Mouse (Mus musculus): ENCODE data around the gene Rec8. TPM values are rescaled to one million over a fixed set of nuclear protein-coding genes. Genes with fewer than 3 reads are reported as not detected.

The Rec8 gene
- total and polyA plus RNA-seq, 2 experiments from 2014 or later: 7.2 to 9.2 TPM

DNA sequence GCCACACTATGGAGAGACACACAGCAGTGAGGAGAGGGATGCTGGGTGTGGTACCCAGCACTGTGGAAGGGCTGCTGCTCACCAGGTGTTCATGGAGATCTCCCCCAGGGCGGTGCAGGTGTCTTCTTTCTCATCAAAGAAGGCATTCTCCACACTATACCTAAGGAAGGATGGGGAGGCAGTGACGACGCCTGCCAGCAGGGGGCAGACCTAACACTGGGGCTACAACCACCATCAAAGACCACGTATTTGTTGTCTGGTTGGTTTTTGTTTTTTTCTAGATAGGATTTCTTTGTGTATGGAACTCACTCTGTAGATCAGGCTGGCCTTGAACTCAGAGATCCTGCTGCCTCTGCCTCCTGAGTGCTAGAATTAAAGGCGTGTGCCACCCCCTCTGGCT lies 11.5 kb downstream of the Rec8 start:
- H3K36me3 ChIP-seq (ENCODE audit: insufficient read depth): peaks cover 94% of the 10 kb centered on the region
- 56% methylated on average over 5 of the region's 5 CpGs for WGBS
- no peak overlapping the region for H3K9ac ChIP-seq
- H3K27ac ChIP-seq (ENCODE audit: low read depth, low read length): no peak overlapping the region
- no peak overlapping the region for H3K4me2 ChIP-seq (ENCODE audit: low read depth)
- H3K4me1 ChIP-seq (ENCODE audit: insufficient read depth): no peaks in the 10 kb centered on the region
- DNase-seq (no peak), ATAC-seq (no peak)
- H3K4me3 ChIP-seq (ENCODE audit: low read depth, low read length): no peak overlapping the region
- peak; percentile 66 for TF ChIP-seq CTCF (IDR thresholded peaks at IDR 0.05; ENCODE audit: low read depth)
- no peaks in the 10 kb centered on the region for H3K27me3 ChIP-seq (ENCODE audit: insufficient read depth, low read length)
- no peaks in the 10 kb centered on the region for H3K9me3 ChIP-seq (ENCODE audit: low read length)

- H3K27ac ChIP-seq (ENCODE audit: low read depth, low read length): peak overlapping the region; percentile 78
- DNase-seq (no peak), ATAC-seq (peak; percentile 45)
- peaks cover 64% of the 10 kb centered on the region for H3K36me3 ChIP-seq (ENCODE audit: insufficient read depth)
- H3K4me2 ChIP-seq (ENCODE audit: low read depth): peak overlapping the region; percentile 82
- 4% methylated on average over 20 of the region's 23 CpGs for WGBS
- H3K4me1 ChIP-seq (ENCODE audit: insufficient read depth): no peaks in the 10 kb centered on the region
- H3K9me3 ChIP-seq (ENCODE audit: low read length): no peaks in the 10 kb centered on the region
- H3K9ac ChIP-seq: peak overlapping the region; percentile 68
- H3K27me3 ChIP-seq (ENCODE audit: insufficient read depth, low read length): no peaks in the 10 kb centered on the region
- peak; percentile 18; the same call in 1 of the 2 replicates for TF ChIP-seq CTCF (IDR thresholded peaks at IDR 0.05; ENCODE audit: low read depth)
- H3K4me3 ChIP-seq (ENCODE audit: low read depth, low read length): peak overlapping the region; percentile 69
These were observed 17.2 kb downstream of the Rec8 start for GRCm38 (mm10) chr14:55634874-55635522.

- TF ChIP-seq CTCF (IDR thresholded peaks at IDR 0.05; ENCODE audit: low read depth): no peak
- no peaks in the 10 kb centered on the region for H3K4me1 ChIP-seq (ENCODE audit: insufficient read depth)
- peak within 1 kb of the TSS; percentile 69 for H3K4me3 ChIP-seq (ENCODE audit: low read depth, low read length)
- H3K27ac ChIP-seq (ENCODE audit: low read depth, low read length): peak within 1 kb of the TSS; percentile 78
- peak within 1 kb of the TSS; percentile 82 for H3K4me2 ChIP-seq (ENCODE audit: low read depth)
- no peaks in the 10 kb centered on the region for H3K9me3 ChIP-seq (ENCODE audit: low read length)
- H3K27me3 ChIP-seq (ENCODE audit: insufficient read depth, low read length): no peaks in the 10 kb centered on the region
- peaks cover 64% of the 10 kb centered on the region for H3K36me3 ChIP-seq (ENCODE audit: insufficient read depth)
- peak within 1 kb of the TSS; percentile 68 for H3K9ac ChIP-seq
- ATAC-seq (peak; percentile 97), DNase-seq (peak; percentile 93)
- WGBS: 2% methylated on average over 33 of the region's 33 CpGs
These were observed 17.7 kb downstream of the Rec8 start, which contains the start of gene Ipo4 for GRCm38 (mm10) chr14:55635523-55636007. Gene Ipo4 (minus strand): TSS chr14:55635957.

DNA sequence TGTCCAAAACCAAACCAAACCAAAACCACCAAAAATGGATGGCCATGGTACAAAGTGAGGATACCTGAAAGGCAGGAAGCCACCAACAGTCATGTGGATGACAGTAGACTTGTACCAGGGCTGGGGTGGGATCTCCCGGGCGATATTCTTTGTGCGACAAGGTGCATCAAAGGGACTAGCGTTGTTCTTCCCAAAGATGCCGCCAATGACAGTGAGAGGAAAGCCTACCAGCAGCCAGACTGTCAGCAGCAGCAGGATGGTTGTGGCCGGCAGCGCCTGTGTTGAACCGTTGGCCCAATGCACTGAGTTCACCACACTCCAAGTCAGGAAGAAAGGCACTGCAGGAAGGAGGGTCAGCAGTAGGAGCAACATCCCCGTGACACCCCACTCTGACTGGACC lies 20.0 kb downstream of the Rec8 start, which contains the start of gene Gm49378:
Gm49378 (minus strand) TSS at position 101 of the 400 bp plus-strand sequence.
- no peak within 1 kb of the TSS for H3K27ac ChIP-seq (ENCODE audit: low read depth, low read length)
- H3K27me3 ChIP-seq (ENCODE audit: insufficient read depth, low read length): no peaks in the 10 kb centered on the region
- ATAC-seq (no peak), DNase-seq (no peak)
- no peaks in the 10 kb centered on the region for H3K9me3 ChIP-seq (ENCODE audit: low read length)
- H3K4me3 ChIP-seq (ENCODE audit: low read depth, low read length): no peak within 1 kb of the TSS
- no peak within 1 kb of the TSS for H3K4me2 ChIP-seq (ENCODE audit: low read depth)
- TF ChIP-seq CTCF (IDR thresholded peaks at IDR 0.05; ENCODE audit: low read depth): no peak
- 95% methylated on average over 9 of the region's 9 CpGs for WGBS
- H3K36me3 ChIP-seq (ENCODE audit: insufficient read depth): peaks cover 47% of the 10 kb centered on the region
- H3K9ac ChIP-seq: no peak within 1 kb of the TSS
- H3K4me1 ChIP-seq (ENCODE audit: insufficient read depth): no peaks in the 10 kb centered on the region

DNA sequence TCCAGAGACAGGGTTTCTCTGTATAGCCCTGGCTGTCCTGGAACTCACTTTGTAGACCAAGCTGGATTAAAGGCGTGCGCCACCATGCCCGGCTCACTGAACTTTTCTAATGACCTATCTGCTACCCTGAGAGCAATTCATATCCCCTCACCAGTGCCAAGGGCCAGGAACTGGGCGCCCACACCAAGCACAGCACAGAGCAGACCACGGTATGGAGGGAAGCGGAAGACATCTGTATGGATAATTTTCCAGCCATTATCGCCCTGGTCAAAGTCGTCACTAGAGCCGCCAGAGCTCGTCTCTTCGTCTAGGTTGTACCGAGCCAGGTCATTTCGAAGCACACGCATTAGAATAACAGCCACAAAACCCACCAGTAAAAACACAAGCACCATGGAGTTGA lies 23.0 kb downstream of the Rec8 start:
- Histone ChIP-seq H3K27ac (ENCODE audit: low read depth, low read length) (no peak overlapping the region), H3K27me3 (ENCODE audit: insufficient read depth, low read length) (no peaks in the 10 kb centered on the region), H3K4me3 (ENCODE audit: low read depth, low read length) (no peak overlapping the region), H3K36me3 (ENCODE audit: insufficient read depth) (peaks cover 34% of the 10 kb centered on the region), H3K9ac (no peak overlapping the region), H3K9me3 (ENCODE audit: low read length) (no peaks in the 10 kb centered on the region), H3K4me2 (ENCODE audit: low read depth) (no peak overlapping the region), H3K4me1 (ENCODE audit: insufficient read depth) (peaks cover 10% of the 10 kb centered on the region)
- DNase-seq: no peak
- no peak for TF ChIP-seq CTCF (IDR thresholded peaks at IDR 0.05; ENCODE audit: low read depth)
- ATAC-seq: no peak
- 96% methylated on average over 14 of the region's 14 CpGs for WGBS

GRCm38 (mm10) chr14:55641291-55641690 lies 23.5 kb downstream of the Rec8 start:
- Histone ChIP-seq H3K36me3 (ENCODE audit: insufficient read depth) (peaks cover 34% of the 10 kb centered on the region), H3K4me3 (ENCODE audit: low read depth, low read length) (no peak overlapping the region)
- WGBS: 97% methylated on average over 13 of the region's 13 CpGs

DNA sequence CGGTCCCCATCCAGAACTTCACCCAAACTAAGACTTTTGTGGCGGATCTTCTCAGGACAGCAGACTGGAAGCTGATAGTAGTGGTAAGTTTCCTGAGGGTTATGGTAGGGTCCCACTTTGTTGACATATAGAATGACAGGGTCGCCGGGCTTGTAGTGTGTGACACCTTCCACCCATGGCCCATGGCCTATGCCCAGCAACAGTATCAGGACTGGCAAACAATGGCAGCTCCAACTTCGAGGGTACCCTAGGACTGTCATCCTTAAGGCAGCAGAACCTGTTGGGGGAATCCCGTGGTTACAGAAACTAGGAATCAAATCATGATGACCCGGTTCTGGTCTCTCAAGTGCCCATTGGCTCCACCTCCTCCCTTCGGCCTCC lies 24.8 kb downstream of the Rec8 start:
- TF ChIP-seq CTCF (IDR thresholded peaks at IDR 0.05; ENCODE audit: low read depth): no peak
- DNase-seq (no peak), ATAC-seq (peak; percentile 14)
- peak overlapping the region; percentile 97 for H3K27ac ChIP-seq (ENCODE audit: low read depth, low read length)
- peaks cover 27% of the 10 kb centered on the region for H3K36me3 ChIP-seq (ENCODE audit: insufficient read depth)
- H3K4me3 ChIP-seq (ENCODE audit: low read depth, low read length): peak overlapping the region; percentile 89
- WGBS: 21% methylated on average over 8 of the region's 8 CpGs
- no peaks in the 10 kb centered on the region for H3K9me3 ChIP-seq (ENCODE audit: low read length)
- no peaks in the 10 kb centered on the region for H3K27me3 ChIP-seq (ENCODE audit: insufficient read depth, low read length)
- H3K9ac ChIP-seq: peak overlapping the region; percentile 93
- H3K4me1 ChIP-seq (ENCODE audit: insufficient read depth): peaks cover 10% of the 10 kb centered on the region
- H3K4me2 ChIP-seq (ENCODE audit: low read depth): peak overlapping the region; percentile 61

More at GRCm38 (mm10) chr14:55641291-55641690, 23.5 kb downstream of the Rec8 start:
- Histone ChIP-seq H3K9ac (no peak overlapping the region), H3K9me3 (ENCODE audit: low read length) (no peaks in the 10 kb centered on the region), H3K27ac (ENCODE audit: low read depth, low read length) (no peak overlapping the region), H3K4me2 (ENCODE audit: low read depth) (no peak overlapping the region), H3K4me1 (ENCODE audit: insufficient read depth) (peaks cover 10% of the 10 kb centered on the region), H3K27me3 (ENCODE audit: insufficient read depth, low read length) (no peaks in the 10 kb centered on the region)
- no peak for TF ChIP-seq CTCF (IDR thresholded peaks at IDR 0.05; ENCODE audit: low read depth)
- no peak for DNase-seq
- no peak for ATAC-seq
